Mouse (Mus musculus) megakaryocyte, embryonic 14.5 days (primary cell): ENCODE data around the gene Ypel2.

Source experiments
- FLI1 ChIP-seq: IDR thresholded peaks from 2 replicates; pipeline ENCODE4 v1.6.1; 2012; ENCODE audit warnings: low read length, inconsistent platforms, mixed read lengths
- GATA1 ChIP-seq: IDR thresholded peaks from 3 replicates; pipeline ENCODE4 v1.6.1; 2012; ENCODE audit warnings: mixed read lengths, low read length, inconsistent platforms, borderline replicate concordance

- TF ChIP-seq GATA1 (no peak), FLI1 (no peak)
Observed at GRCm38 (mm10) chr11:86971057-86971753, 22.3 kb downstream of the Ypel2 start.
